Mouse (Mus musculus): ENCODE measurements around the gene Plxna4. TPM values are rescaled to one million over a fixed set of nuclear protein-coding genes. Genes with fewer than 3 reads are reported as not detected.

The Plxna4 gene
- total and polyA plus RNA-seq, 3 experiments = not detected

GRCm38 (mm10) chr6:32595591-32595990, 7.6 kb upstream of the Plxna4 start:
- in situ Hi-C loops (cut with MboI; ENCODE audit: low pct_ligation_motif_present, low pct_unique_long_range_greater_than_20kb, low sequenced_read_pairs) = no loop called here
- no peak overlapping the region for H3K4me3 ChIP-seq (replicated peaks in 1 of 3; ENCODE audit: low read depth in 2 of 3, low read length in 2 of 3, poor library complexity in 1 of 3)
- no peaks in the 10 kb centered on the region for H3K79me2 ChIP-seq (replicated peaks; ENCODE audit: control insufficient read depth, extremely low read depth, insufficient read depth, poor library complexity, severe bottlenecking)
- DNase-seq (ENCODE audit: extremely low read depth) = no peak
- peaks cover 2% of the 10 kb centered on the region for H3K9me3 ChIP-seq (replicated peaks; ENCODE audit: low read length)
- peaks cover 79% of the 10 kb centered on the region for H3K27me3 ChIP-seq (replicated peaks)
- no peak overlapping the region for H3K9ac ChIP-seq (ENCODE audit: insufficient read depth, low read depth)
- no peak overlapping the region for H3K27ac ChIP-seq (ENCODE audit: insufficient read depth, low read depth)
- H3K36me3 ChIP-seq (replicated peaks in 1 of 2; ENCODE audit: control insufficient read depth in 1 of 2, insufficient read depth in 1 of 2, low read length in 1 of 2) = no peaks in the 10 kb centered on the region
- dilution Hi-C loops (cut with MboI; ENCODE audit: extremely low pct_ligation_motif_present, extremely low pct_unique_long_range_greater_than_20kb, low sequenced_read_pairs) = no loop called here
- no peak overlapping the region for H3K4me2 ChIP-seq (ENCODE audit: insufficient read depth, low read depth, poor library complexity, severe bottlenecking)
- H3K4me1 ChIP-seq (ENCODE audit: control insufficient read depth in 1 of 2, insufficient read depth in 2 of 2) = no peaks in the 10 kb centered on the region
- TF ChIP-seq NELFE (IDR thresholded peaks at IDR 0.05; ENCODE audit: low read depth, low read length) (no peak), USF1 (IDR thresholded peaks at IDR 0.05; ENCODE audit: low read depth, low read length) (no peak), POLR2A (IDR thresholded peaks at IDR 0.05; ENCODE audit: low read depth, low read length) (no peak), USF2 (conservative IDR thresholded peaks at IDR 0.05; ENCODE audit: low read depth, low read length) (no peak), NRF1 (IDR thresholded peaks at IDR 0.05; ENCODE audit: low read depth, low read length) (no peak), JUN (IDR thresholded peaks at IDR 0.05; ENCODE audit: insufficient read depth, low read depth, low read length) (no peak), POLR2AphosphoS2 (IDR thresholded peaks at IDR 0.05; ENCODE audit: low read depth, low read length) (no peak), KAT2A (IDR thresholded peaks at IDR 0.05; ENCODE audit: insufficient replicate concordance, low read length) (no peak), TCF12 (IDR thresholded peaks at IDR 0.05; ENCODE audit: low read depth, low read length) (no peak), ELF1 (IDR thresholded peaks at IDR 0.05; ENCODE audit: low read depth, low read length) (no peak), GABPA (IDR thresholded peaks at IDR 0.05; ENCODE audit: insufficient replicate concordance, low read depth, low read length) (no peak), ZMIZ1 (IDR thresholded peaks at IDR 0.05; ENCODE audit: low read depth, low read length) (no peak), MAX (IDR thresholded peaks at IDR 0.05; ENCODE audit: low read length) (no peak), MAZ (IDR thresholded peaks at IDR 0.05; ENCODE audit: low read depth, low read length) (no peak), RAD21 (IDR thresholded peaks at IDR 0.05; ENCODE audit: low read depth, low read length) (no peak), UBTF (IDR thresholded peaks at IDR 0.05; ENCODE audit: low read depth, low read length) (no peak), CTCF (conservative IDR thresholded peaks at IDR 0.05 in 1 of 2, IDR thresholded peaks at IDR 0.05 in 1 of 2; ENCODE audit: low read depth in 2 of 2, low read length in 2 of 2) (no peak), ZC3H11A (IDR thresholded peaks at IDR 0.05; ENCODE audit: low read depth, low read length) (no peak), IRF4 (IDR thresholded peaks at IDR 0.05; ENCODE audit: low read depth, low read length) (no peak)

- DNase-seq (ENCODE audit: extremely low read depth) = peak; percentile 46
- dilution Hi-C loops (cut with MboI; ENCODE audit: extremely low pct_ligation_motif_present, extremely low pct_unique_long_range_greater_than_20kb, low sequenced_read_pairs) (no loop called here), in situ Hi-C loops (cut with MboI; ENCODE audit: low pct_ligation_motif_present, low pct_unique_long_range_greater_than_20kb, low sequenced_read_pairs) (no loop called here)
- Histone ChIP-seq H3K9me3 (replicated peaks; ENCODE audit: low read length) (peaks cover 9% of the 10 kb centered on the region), H3K79me2 (replicated peaks; ENCODE audit: control insufficient read depth, extremely low read depth, insufficient read depth, poor library complexity, severe bottlenecking) (no peaks in the 10 kb centered on the region), H3K27ac (ENCODE audit: insufficient read depth, low read depth) (no peak overlapping the region), H3K4me2 (ENCODE audit: insufficient read depth, low read depth, poor library complexity, severe bottlenecking) (no peak overlapping the region), H3K27me3 (replicated peaks) (peaks cover 73% of the 10 kb centered on the region), H3K4me3 (replicated peaks in 1 of 3; ENCODE audit: low read depth in 2 of 3, low read length in 2 of 3, poor library complexity in 1 of 3) (no peak overlapping the region), H3K9ac (ENCODE audit: insufficient read depth, low read depth) (no peak overlapping the region), H3K36me3 (replicated peaks in 1 of 2; ENCODE audit: control insufficient read depth in 1 of 2, insufficient read depth in 1 of 2, low read length in 1 of 2) (no peaks in the 10 kb centered on the region), H3K4me1 (ENCODE audit: control insufficient read depth in 1 of 2, insufficient read depth in 2 of 2) (no peaks in the 10 kb centered on the region)
- TF ChIP-seq SIN3A (IDR thresholded peaks at IDR 0.05; ENCODE audit: low read length) = no peak
- no peak for TF ChIP-seq HCFC1 (IDR thresholded peaks at IDR 0.05; ENCODE audit: low read depth, low read length)
- TF ChIP-seq ELF1 (IDR thresholded peaks at IDR 0.05; ENCODE audit: low read depth, low read length) = no peak
- TF ChIP-seq GABPA (IDR thresholded peaks at IDR 0.05; ENCODE audit: insufficient replicate concordance, low read depth, low read length) = no peak
- no peak for TF ChIP-seq ZMIZ1 (IDR thresholded peaks at IDR 0.05; ENCODE audit: low read depth, low read length)
- TF ChIP-seq BHLHE40 (IDR thresholded peaks at IDR 0.05; ENCODE audit: low read depth, low read length) = no peak
- TF ChIP-seq JUND (conservative IDR thresholded peaks at IDR 0.05; ENCODE audit: low read depth, low read length) = no peak
- TF ChIP-seq UBTF (IDR thresholded peaks at IDR 0.05; ENCODE audit: low read depth, low read length) = no peak
- TF ChIP-seq MAFK (IDR thresholded peaks at IDR 0.05; ENCODE audit: insufficient replicate concordance, low read length) = no peak
- TF ChIP-seq TCF12 (IDR thresholded peaks at IDR 0.05; ENCODE audit: low read depth, low read length) = no peak
- TF ChIP-seq JUN (IDR thresholded peaks at IDR 0.05; ENCODE audit: insufficient read depth, low read depth, low read length) = no peak
- TF ChIP-seq MYC (IDR thresholded peaks at IDR 0.05; ENCODE audit: low read depth, low read length) = no peak
- TF ChIP-seq CTCF (conservative IDR thresholded peaks at IDR 0.05 in 1 of 2, IDR thresholded peaks at IDR 0.05 in 1 of 2; ENCODE audit: low read depth in 2 of 2, low read length in 2 of 2) = peak; percentile 18 to 82; a peak in 2 of 4 replicates
- TF ChIP-seq ZKSCAN1 (IDR thresholded peaks at IDR 0.05; ENCODE audit: borderline replicate concordance, low read depth, low read length) = no peak
- TF ChIP-seq MAZ (IDR thresholded peaks at IDR 0.05; ENCODE audit: low read depth, low read length) = no peak
- TF ChIP-seq POLR2AphosphoS2 (IDR thresholded peaks at IDR 0.05; ENCODE audit: low read depth, low read length) = no peak
- no peak for TF ChIP-seq ETS1 (conservative IDR thresholded peaks at IDR 0.05; ENCODE audit: low read depth, low read length)
- TF ChIP-seq KAT2A (IDR thresholded peaks at IDR 0.05; ENCODE audit: insufficient replicate concordance, low read length) = no peak
- TF ChIP-seq SMC3 (IDR thresholded peaks at IDR 0.05; ENCODE audit: low read depth, low read length) = peak; percentile 79
- TF ChIP-seq RAD21 (IDR thresholded peaks at IDR 0.05; ENCODE audit: low read depth, low read length) = peak; percentile 88
- no peak for TF ChIP-seq ZNF384 (IDR thresholded peaks at IDR 0.05; ENCODE audit: low read depth, low read length)
- no peak for TF ChIP-seq IRF4 (IDR thresholded peaks at IDR 0.05; ENCODE audit: low read depth, low read length)
- TF ChIP-seq MAX (IDR thresholded peaks at IDR 0.05; ENCODE audit: low read length) = no peak
Measured at GRCm38 (mm10) chr6:32590979-32591758, 3.2 kb upstream of the Plxna4 start.
